Mouse (Mus musculus): ENCODE measurements around the gene Stxbp6. TPM values are rescaled to one million over a fixed set of nuclear protein-coding genes. Genes with fewer than 3 reads are reported as not detected.

Stxbp6 gene
- polyA plus RNA-seq, 1 experiment from 2014 or later = 4.8 TPM

- ATAC-seq (ENCODE audit: insufficient read depth) = peak; percentile 54
- Histone ChIP-seq H3K9ac (no peak overlapping the region), H3K4me3 (replicated peaks) (no peak overlapping the region), H3K27ac (replicated peaks) (no peak overlapping the region), H3K36me3 (replicated peaks) (no peaks in the 10 kb centered on the region), H3K4me1 (replicated peaks) (peaks cover 8% of the 10 kb centered on the region), H3K9me3 (replicated peaks) (no peaks in the 10 kb centered on the region), H3K4me2 (no peak overlapping the region), H3K27me3 (no peaks in the 10 kb centered on the region)
- WGBS (ENCODE audit: insufficient replicate concordance) = 21% methylated on average over 4 of the region's 4 CpGs
These were observed 216.2 kb downstream of the Stxbp6 start for GRCm38 (mm10) chr12:44858110-44858885.

- no peak overlapping the region for H3K4me2 ChIP-seq
- no peaks in the 10 kb centered on the region for H3K36me3 ChIP-seq (replicated peaks)
- no peak overlapping the region for H3K9ac ChIP-seq
- no peaks in the 10 kb centered on the region for H3K9me3 ChIP-seq (replicated peaks)
- no peak for ATAC-seq (ENCODE audit: insufficient read depth)
- no peaks in the 10 kb centered on the region for H3K4me1 ChIP-seq (replicated peaks)
- no peak overlapping the region for H3K4me3 ChIP-seq (replicated peaks)
- no peaks in the 10 kb centered on the region for H3K27me3 ChIP-seq
- WGBS (ENCODE audit: insufficient replicate concordance) = 39% methylated on average over 1 of the region's 1 CpGs
- no peak overlapping the region for H3K27ac ChIP-seq (replicated peaks)
These were observed 222.5 kb downstream of the Stxbp6 start for GRCm38 (mm10) chr12:44852024-44852423.

- 39% methylated on average over 1 of the region's 1 CpGs for WGBS (ENCODE audit: insufficient replicate concordance)
- no peak overlapping the region for H3K27ac ChIP-seq (replicated peaks)
- no peak overlapping the region for H3K9ac ChIP-seq
- H3K36me3 ChIP-seq (replicated peaks) = no peaks in the 10 kb centered on the region
- no peaks in the 10 kb centered on the region for H3K27me3 ChIP-seq
- ATAC-seq (ENCODE audit: insufficient read depth) = no peak
- no peaks in the 10 kb centered on the region for H3K9me3 ChIP-seq (replicated peaks)
- H3K4me1 ChIP-seq (replicated peaks) = no peaks in the 10 kb centered on the region
- H3K4me2 ChIP-seq = no peak overlapping the region
- no peak overlapping the region for H3K4me3 ChIP-seq (replicated peaks)
These were observed 224.0 kb downstream of the Stxbp6 start for GRCm38 (mm10) chr12:44850516-44850915.

GRCm38 (mm10) chr12:44848483-44849221 is 225.9 kb downstream of the Stxbp6 start:
- WGBS (ENCODE audit: insufficient replicate concordance) = 40% methylated on average over 3 of the region's 3 CpGs
- Histone ChIP-seq H3K27ac (replicated peaks) (no peak overlapping the region), H3K36me3 (replicated peaks) (no peaks in the 10 kb centered on the region), H3K4me3 (replicated peaks) (no peak overlapping the region), H3K27me3 (no peaks in the 10 kb centered on the region), H3K4me2 (no peak overlapping the region), H3K9me3 (replicated peaks) (no peaks in the 10 kb centered on the region), H3K9ac (no peak overlapping the region), H3K4me1 (replicated peaks) (no peaks in the 10 kb centered on the region)
- no peak for ATAC-seq (ENCODE audit: insufficient read depth)

GRCm38 (mm10) chr12:44840585-44840984 is 233.9 kb downstream of the Stxbp6 start:
- no peaks in the 10 kb centered on the region for H3K9me3 ChIP-seq (replicated peaks)
- no peaks in the 10 kb centered on the region for H3K36me3 ChIP-seq (replicated peaks)
- no peaks in the 10 kb centered on the region for H3K27me3 ChIP-seq
- no peaks in the 10 kb centered on the region for H3K4me1 ChIP-seq (replicated peaks)
- H3K4me3 ChIP-seq (replicated peaks) = no peak overlapping the region
- WGBS (ENCODE audit: insufficient replicate concordance) = 41% methylated on average over 2 of the region's 2 CpGs
- H3K27ac ChIP-seq (replicated peaks) = no peak overlapping the region
- H3K4me2 ChIP-seq = no peak overlapping the region
- no peak for ATAC-seq (ENCODE audit: insufficient read depth)
- H3K9ac ChIP-seq = no peak overlapping the region

GRCm38 (mm10) chr12:44839594-44840373 is 234.7 kb downstream of the Stxbp6 start:
- H3K9ac ChIP-seq = no peak overlapping the region
- H3K9me3 ChIP-seq (replicated peaks) = no peaks in the 10 kb centered on the region
- no peak overlapping the region for H3K4me3 ChIP-seq (replicated peaks)
- no peak for ATAC-seq (ENCODE audit: insufficient read depth)
- 55% methylated on average over 7 of the region's 7 CpGs for WGBS (ENCODE audit: insufficient replicate concordance)
- H3K4me1 ChIP-seq (replicated peaks) = no peaks in the 10 kb centered on the region
- no peaks in the 10 kb centered on the region for H3K36me3 ChIP-seq (replicated peaks)
- H3K4me2 ChIP-seq = no peak overlapping the region
- H3K27me3 ChIP-seq = no peaks in the 10 kb centered on the region
- H3K27ac ChIP-seq (replicated peaks) = no peak overlapping the region

GRCm38 (mm10) chr12:44835879-44836467 is 238.5 kb downstream of the Stxbp6 start:
- ATAC-seq (ENCODE audit: insufficient read depth) = no peak
- H3K9me3 ChIP-seq (replicated peaks) = no peaks in the 10 kb centered on the region
- H3K36me3 ChIP-seq (replicated peaks) = no peaks in the 10 kb centered on the region
- H3K4me3 ChIP-seq (replicated peaks) = no peak overlapping the region
- no peak overlapping the region for H3K9ac ChIP-seq
- no peaks in the 10 kb centered on the region for H3K27me3 ChIP-seq
- no peak overlapping the region for H3K4me2 ChIP-seq
- 63% methylated on average over 1 of the region's 1 CpGs for WGBS (ENCODE audit: insufficient replicate concordance)
- H3K27ac ChIP-seq (replicated peaks) = no peak overlapping the region
- no peaks in the 10 kb centered on the region for H3K4me1 ChIP-seq (replicated peaks)

- ATAC-seq (ENCODE audit: insufficient read depth) = no peak
- Histone ChIP-seq H3K4me3 (replicated peaks) (no peak overlapping the region), H3K9me3 (replicated peaks) (no peaks in the 10 kb centered on the region), H3K27me3 (no peaks in the 10 kb centered on the region), H3K4me2 (no peak overlapping the region), H3K36me3 (replicated peaks) (no peaks in the 10 kb centered on the region), H3K9ac (no peak overlapping the region), H3K27ac (replicated peaks) (no peak overlapping the region), H3K4me1 (replicated peaks) (no peaks in the 10 kb centered on the region)
- WGBS (ENCODE audit: insufficient replicate concordance) = 67% methylated on average over 2 of the region's 2 CpGs
These were observed 262.6 kb downstream of the Stxbp6 start for GRCm38 (mm10) chr12:44811895-44812294.

- Histone ChIP-seq H3K4me3 (replicated peaks) (no peak overlapping the region), H3K27ac (replicated peaks) (no peak overlapping the region), H3K27me3 (no peaks in the 10 kb centered on the region), H3K36me3 (replicated peaks) (no peaks in the 10 kb centered on the region), H3K4me1 (replicated peaks) (no peaks in the 10 kb centered on the region), H3K9ac (no peak overlapping the region), H3K9me3 (replicated peaks) (no peaks in the 10 kb centered on the region), H3K4me2 (no peak overlapping the region)
- ATAC-seq (ENCODE audit: insufficient read depth) = no peak
These were observed 270.3 kb downstream of the Stxbp6 start for GRCm38 (mm10) chr12:44804213-44804612.

Measured in liver, embryonic 15.5 days (tissue).